Mouse (Mus musculus): Measurements from ENCODE around the gene Spink8. TPM values are rescaled to one million over a fixed set of nuclear protein-coding genes. Genes with fewer than 3 reads are reported as not detected.
A peak's percentile ranks its signal among the peaks of the same experiment; 100 is the strongest.

The Spink8 gene
- polyA plus RNA-seq, 1 experiment from 2014 or later = not detected

DNA sequence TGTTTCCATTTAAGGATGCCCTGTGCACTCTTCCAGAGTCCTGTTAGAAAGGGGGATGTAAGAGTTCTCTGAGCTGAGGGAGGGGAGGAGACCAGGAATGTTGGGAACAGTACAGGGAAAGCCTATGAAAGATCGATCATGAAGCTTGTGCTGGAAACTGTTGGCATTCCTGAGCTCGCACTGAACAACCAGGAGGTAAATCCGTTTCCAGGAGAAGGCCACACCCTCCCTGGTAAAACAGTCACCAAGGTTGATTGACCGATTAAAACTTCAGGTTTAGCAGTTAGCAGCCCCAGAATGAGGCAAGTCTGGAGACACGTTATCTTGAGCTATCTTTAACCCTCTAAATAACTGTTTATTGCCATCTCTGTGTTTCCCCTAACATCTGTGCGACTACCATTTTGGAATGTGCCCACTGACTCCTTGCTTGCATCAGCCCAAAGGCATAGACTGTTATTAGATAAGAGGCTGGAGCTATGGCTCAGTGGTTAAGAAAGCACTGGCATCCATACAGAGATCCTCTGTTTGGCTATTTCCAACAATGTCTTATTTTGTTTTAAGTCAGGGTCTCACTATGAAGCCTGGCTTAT lies 59.0 kb downstream of the Spink8 start:
- Histone ChIP-seq H3K4me3 (no peak overlapping the region), H3K4me1 (replicated peaks) (peaks cover 3% of the 10 kb centered on the region; the same call in 1 of the 2 replicates), H3K36me3 (no peaks in the 10 kb centered on the region), H3K9me3 (replicated peaks) (no peaks in the 10 kb centered on the region), H3K9ac (no peak overlapping the region), H3K27ac (no peak overlapping the region), H3K4me2 (no peak overlapping the region), H3K27me3 (no peaks in the 10 kb centered on the region)
- no peak for ATAC-seq (replicated peaks; ENCODE audit: insufficient number of reproducible peaks, insufficient read depth, low FRiP score, low read depth)
- WGBS = 43% methylated on average over 6 of the region's 6 CpGs

DNA sequence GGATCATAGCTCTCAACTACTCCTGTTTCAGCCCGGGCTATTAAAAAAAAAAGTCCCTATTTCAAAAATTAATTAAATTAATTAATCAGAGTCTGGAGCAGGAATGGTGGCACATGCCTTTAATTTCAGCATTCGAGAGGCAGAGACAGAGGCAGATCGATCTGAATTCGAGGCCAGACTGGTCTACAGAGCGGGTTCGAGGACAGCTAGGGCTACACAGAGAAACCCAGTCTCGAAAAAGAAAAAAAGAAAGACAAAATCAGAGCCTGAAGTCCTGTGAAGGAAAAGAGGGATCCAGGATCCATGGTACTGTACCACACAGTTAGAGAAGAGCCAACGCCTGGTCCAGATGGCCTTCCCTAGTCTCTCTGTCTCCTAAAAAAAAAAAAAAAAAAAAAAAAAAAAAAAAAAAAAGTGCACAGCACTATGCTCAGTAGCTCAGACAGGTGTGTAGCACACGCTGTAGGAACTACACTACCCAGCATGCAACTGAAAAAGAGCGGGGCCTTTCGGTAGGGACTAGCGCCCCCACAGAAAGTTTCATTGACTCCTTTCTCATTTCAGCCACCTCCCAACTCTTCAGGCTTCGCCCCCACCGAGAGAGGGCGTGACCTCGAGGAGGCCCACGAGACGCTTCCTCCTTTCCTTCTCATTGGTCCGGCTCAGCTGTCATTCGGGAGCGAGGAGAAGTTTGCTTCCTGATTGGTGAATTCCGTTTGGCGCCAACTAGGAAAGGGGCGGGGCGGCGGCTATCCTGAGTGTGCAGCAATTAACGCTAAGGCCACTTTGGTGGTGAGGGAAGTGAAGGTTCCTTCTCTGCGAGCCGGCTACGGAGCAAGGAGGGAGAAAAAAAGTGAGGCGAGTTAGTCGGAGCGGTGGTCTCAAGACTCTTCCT lies 63.0 kb downstream of the Spink8 start, which contains the start of gene Cdc25a:
Cdc25a (plus strand) TSS at position 783 of the 895 bp plus-strand sequence.
- WGBS = 6% methylated on average over 33 of the region's 33 CpGs

DNA sequence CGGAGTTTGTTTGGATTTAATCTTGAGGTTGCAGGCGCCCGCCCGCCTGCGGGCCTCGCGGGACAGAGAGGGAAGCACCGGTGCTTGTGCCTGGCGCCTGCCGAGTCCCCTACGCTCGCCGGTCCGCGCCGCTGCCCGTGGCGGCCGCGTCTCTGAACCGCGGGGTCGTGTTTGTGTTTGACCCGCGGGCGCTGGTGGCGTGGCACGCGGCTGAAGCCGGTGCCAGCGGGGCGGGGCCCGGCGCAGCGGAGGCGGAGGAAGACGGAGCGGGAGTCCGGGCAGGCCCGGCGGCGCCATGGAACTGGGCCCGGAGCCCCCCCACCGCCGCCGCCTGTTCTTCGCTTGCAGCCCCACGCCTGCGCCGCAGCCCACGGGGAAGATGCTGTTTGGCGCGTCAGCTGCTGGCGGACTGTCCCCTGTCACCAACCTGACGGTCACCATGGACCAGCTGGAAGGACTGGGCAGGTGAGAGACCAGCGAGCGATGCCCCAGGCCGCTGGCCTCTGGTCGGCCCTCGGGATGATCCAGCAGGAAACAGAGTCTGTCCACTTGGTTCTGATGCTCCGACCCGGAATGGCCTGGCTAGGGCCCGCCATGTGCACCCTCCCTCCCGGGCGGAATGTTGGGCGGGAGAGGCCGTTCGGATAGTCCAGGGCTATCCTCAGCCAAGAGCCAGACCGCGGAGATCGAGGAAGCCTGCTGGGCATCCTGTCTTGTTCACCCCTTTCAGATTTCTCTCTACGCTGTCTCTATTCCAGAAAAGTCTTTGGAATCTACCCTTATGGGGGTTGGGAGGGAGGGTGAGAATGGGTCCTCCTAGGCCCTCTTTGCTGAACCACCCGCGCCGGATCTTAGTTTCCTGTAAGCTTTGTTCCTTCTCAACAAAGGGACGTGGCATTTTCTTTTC lies 63.9 kb downstream of the Spink8 start:
- WGBS = under 1% methylated on average over 73 of the region's 76 CpGs
- peak overlapping the region; percentile 91 for H3K27ac ChIP-seq
- peak overlapping the region; percentile 80 for H3K9ac ChIP-seq
- H3K36me3 ChIP-seq = peaks cover 27% of the 10 kb centered on the region
- H3K4me1 ChIP-seq (replicated peaks) = peaks cover 14% of the 10 kb centered on the region
- peak overlapping the region; percentile 66 for H3K4me2 ChIP-seq
- no peaks in the 10 kb centered on the region for H3K9me3 ChIP-seq (replicated peaks)
- peak overlapping the region; percentile 77 for H3K4me3 ChIP-seq
- ATAC-seq (replicated peaks; ENCODE audit: insufficient number of reproducible peaks, insufficient read depth, low FRiP score, low read depth) = peak; percentile 77
- H3K27me3 ChIP-seq = no peaks in the 10 kb centered on the region

More for the DNA sequence above, 63.0 kb downstream of the Spink8 start, which contains the start of gene Cdc25a:
- ATAC-seq (replicated peaks; ENCODE audit: insufficient number of reproducible peaks, insufficient read depth, low FRiP score, low read depth) = peak; percentile 94
- peak within 1 kb of the TSS; percentile 66 for H3K4me2 ChIP-seq
- H3K36me3 ChIP-seq = peaks cover 18% of the 10 kb centered on the region
- H3K4me1 ChIP-seq (replicated peaks) = peaks cover 14% of the 10 kb centered on the region
- H3K27ac ChIP-seq = peak within 1 kb of the TSS; percentile 91
- peak within 1 kb of the TSS; percentile 80 for H3K9ac ChIP-seq
- H3K9me3 ChIP-seq (replicated peaks) = no peaks in the 10 kb centered on the region
- peak within 1 kb of the TSS; percentile 77 for H3K4me3 ChIP-seq
- H3K27me3 ChIP-seq = no peaks in the 10 kb centered on the region

Other genes with a start within 250 kb of the Spink8 start
- gene Fbxw15, start 244.0 kb upstream of the Spink8 start, polyA plus RNA-seq (2015; fragmentation: Nextera tagmentation; extraction: Ambion mirVana) = not detected in 2 replicates
- gene Fbxw24, start 186.2 kb upstream of the Spink8 start, polyA plus RNA-seq (2015; fragmentation: Nextera tagmentation; extraction: Ambion mirVana) = not detected in 2 replicates
- not detected in 2 replicates for gene Fbxw25, start 147.6 kb upstream of the Spink8 start, polyA plus RNA-seq (2015; fragmentation: Nextera tagmentation; extraction: Ambion mirVana)
- not detected in 2 replicates for gene Fbxw18, start 109.6 kb upstream of the Spink8 start, polyA plus RNA-seq (2015; fragmentation: Nextera tagmentation; extraction: Ambion mirVana)
- not detected in 2 replicates for gene Fbxw26, start 66.2 kb upstream of the Spink8 start, polyA plus RNA-seq (2015; fragmentation: Nextera tagmentation; extraction: Ambion mirVana)
- not detected in 2 replicates for gene Fbxw27, start 21.6 kb upstream of the Spink8 start, polyA plus RNA-seq (2015; fragmentation: Nextera tagmentation; extraction: Ambion mirVana)
- gene Nme6, start 20.5 kb downstream of the Spink8 start, polyA plus RNA-seq (2015; fragmentation: Nextera tagmentation; extraction: Ambion mirVana) = 47.5 and 54.3 TPM in 2 replicates
- 2.0 and 3.7 TPM in 2 replicates for gene Camp, start 37.3 kb downstream of the Spink8 start, polyA plus RNA-seq (2015; fragmentation: Nextera tagmentation; extraction: Ambion mirVana)
- 12.0 and 17.9 TPM in 2 replicates for gene Cdc25a, start 63.3 kb downstream of the Spink8 start, polyA plus RNA-seq (2015; fragmentation: Nextera tagmentation; extraction: Ambion mirVana)
- gene Map4, start 119.2 kb downstream of the Spink8 start, polyA plus RNA-seq (2015; fragmentation: Nextera tagmentation; extraction: Ambion mirVana) = 77.6 and 88.1 TPM in 2 replicates

Measured in heart, embryonic 15.5 days (tissue).